Mouse (Mus musculus) limb, embryonic 14.5 days (tissue): ENCODE results near the gene Mrpl23. TPM values are rescaled to one million over a fixed set of nuclear protein-coding genes. Genes with fewer than 3 reads are reported as not detected.
A peak's percentile ranks its signal among the peaks of the same experiment; 100 is the strongest.

Source experiments
- ATAC-seq: fragments of 200-750 bp; cut with Nextera tagmentation; 2 replicates; pipeline ENCODE4 v1.8.0; 2017; ENCODE audit warnings: low read depth, moderate number of reproducible peaks, moderate TSS enrichment; ENCODE audit not compliant: low FRiP score
- DNase-seq: peaks from one replicate; pipeline ENCODE4 v3.0.0-alpha.2; 2015; ENCODE audit warnings: low spot score
- H3K27ac ChIP-seq: fragments of 300-500 bp; sonication (generic); replicated peaks from 2 replicates; pipeline ENCODE4 v1.5.1; 2014; ENCODE audit warnings: low read depth, mild to moderate bottlenecking, low read length, moderate library complexity, mixed read lengths
- H3K27me3 ChIP-seq: fragments of 300-500 bp; sonication (generic); 2 replicates; pipeline ENCODE4 v1.6.1; 2014; ENCODE audit warnings: low read length, mixed read lengths; ENCODE audit not compliant: control insufficient read depth, insufficient read depth
- H3K36me3 ChIP-seq: fragments of 300-500 bp; sonication (generic); 2 replicates; pipeline ENCODE4 v1.6.1; 2014; ENCODE audit warnings: mild to moderate bottlenecking, low read length, moderate library complexity, mixed read lengths; ENCODE audit not compliant: control insufficient read depth, insufficient read depth
- H3K4me1 ChIP-seq: fragments of 300-500 bp; sonication (generic); 2 replicates; pipeline ENCODE4 v1.6.1; 2014; ENCODE audit warnings: antibody characterized with exemption, low read length, mixed read lengths; ENCODE audit not compliant: control insufficient read depth, insufficient read depth
- H3K4me2 ChIP-seq: fragments of 300-500 bp; sonication (generic); replicated peaks from 2 replicates; pipeline ENCODE4 v1.6.1; 2014; ENCODE audit warnings: low read depth, mild to moderate bottlenecking, low read length, moderate library complexity; ENCODE audit not compliant: severe bottlenecking
- H3K4me3 ChIP-seq: fragments of 300-500 bp; sonication (generic); replicated peaks from 2 replicates; pipeline ENCODE4 v1.5.1; 2014; ENCODE audit warnings: low read length
- H3K9ac ChIP-seq: fragments of 300-500 bp; sonication (generic); 2 replicates; pipeline ENCODE4 v1.6.1; 2014; ENCODE audit warnings: mild to moderate bottlenecking, low read depth, low read length, moderate library complexity; ENCODE audit not compliant: severe bottlenecking
- H3K9me3 ChIP-seq: fragments of 300-500 bp; sonication (generic); 2 replicates; pipeline ENCODE4 v1.6.1; 2016; ENCODE audit warnings: low read length; ENCODE audit not compliant: control insufficient read depth
- POLR2A ChIP-seq: fragments of 200-500 bp; IDR thresholded peaks from 2 replicates; pipeline ENCODE4 v1.8.0; 2012; ENCODE audit warnings: inconsistent platforms, mild to moderate bottlenecking, moderate library complexity, borderline replicate concordance; ENCODE audit not compliant: insufficient read depth, insufficient read length; ENCODE audit errors: extremely low read depth
- WGBS: fragments of 180-500 bp; shearing (Covaris S2); extraction: QIAGEN DNeasy Blood & Tissue Kit; methylation state at CpG from one replicate; pipeline ENCODE4 v1.1.7; 2014; 5-methylcytosine and 5-hydroxymethylcytosine counted together
- polyA plus RNA-seq, 2 experiments: library from polyadenylated mRNA; depleted of rRNA in 1 of 2; stranded (reverse) in 1 of 2; unstranded in 1 of 2; fragments of >200 nt; fragmentation: Nextera tagmentation in 1 of 2; extraction: Ambion mirVana in 1 of 2; gene quantifications; 2 replicates each; pipeline versions ENCODE4 v1.2.1 to v1.2.3; 2012 to 2014

Gene Mrpl23
- polyA plus RNA-seq (2012; rRNA removed) (94.6 and 97.2 TPM in 2 replicates), polyA plus RNA-seq (2014; fragmentation: Nextera tagmentation; extraction: Ambion mirVana) (30.0 and 40.8 TPM in 2 replicates)

GRCm38 (mm10) chr7:142532671-142533058, at the start of gene Mrpl23:
Gene Mrpl23, plus strand, starts transcription at chr7:142532686.
- DNase-seq (no peak), ATAC-seq (peak; percentile 48)
- peaks cover 71% of the 10 kb centered on the region for H3K4me1 ChIP-seq
- WGBS = 9% methylated on average over 7 of the region's 17 CpGs
- peak within 1 kb of the TSS; percentile 97 for H3K27ac ChIP-seq
- TF ChIP-seq POLR2A = no peak
- no peaks in the 10 kb centered on the region for H3K27me3 ChIP-seq
- peak within 1 kb of the TSS; percentile 52 for H3K4me3 ChIP-seq
- H3K36me3 ChIP-seq = no peaks in the 10 kb centered on the region
- H3K4me2 ChIP-seq = peak within 1 kb of the TSS; percentile 84
- no peaks in the 10 kb centered on the region for H3K9me3 ChIP-seq
- H3K9ac ChIP-seq = peak within 1 kb of the TSS; percentile 72

DNA sequence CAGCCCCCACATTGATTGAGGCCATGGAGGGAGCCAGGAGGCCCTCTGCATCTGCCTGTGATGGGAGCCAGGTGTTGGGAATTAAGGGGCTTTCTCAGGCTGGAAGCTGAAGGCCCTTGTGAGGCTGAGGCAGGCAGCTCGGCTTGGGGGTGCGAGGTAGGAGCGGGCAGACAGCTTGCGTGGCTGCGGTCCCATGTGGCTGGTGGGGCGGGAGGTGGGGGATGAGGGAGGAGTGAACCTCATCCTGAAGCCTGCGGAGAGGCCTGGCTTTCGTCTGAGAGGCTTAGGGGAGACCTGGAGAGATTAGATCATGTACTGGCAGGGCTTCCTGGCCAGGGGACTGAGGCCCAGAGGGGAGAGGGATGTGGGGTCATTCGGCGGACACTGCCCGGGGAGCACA, 49.4 kb upstream of the Mrpl23 start:
- Histone ChIP-seq H3K4me3 (no peak overlapping the region), H3K9ac (0 out of 2 replicates have a peak overlapping the region, but pooled peaks have one; percentile 18), H3K27ac (peak overlapping the region; percentile 98), H3K4me1 (peaks cover 78% of the 10 kb centered on the region), H3K4me2 (no peak overlapping the region), H3K9me3 (no peaks in the 10 kb centered on the region), H3K36me3 (0 out of 2 replicates have a peak, but pooled peaks cover 5% of the 10 kb centered on the region), H3K27me3 (no peaks in the 10 kb centered on the region)
- TF ChIP-seq POLR2A = no peak
- ATAC-seq (peak; percentile 19), DNase-seq (peak; percentile 83)
- 14% methylated on average over 11 of the region's 11 CpGs for WGBS

- Histone ChIP-seq H3K4me2 (no peak overlapping the region), H3K27ac (peak overlapping the region; percentile 92), H3K4me1 (peaks cover 82% of the 10 kb centered on the region), H3K9me3 (no peaks in the 10 kb centered on the region), H3K27me3 (no peaks in the 10 kb centered on the region), H3K4me3 (no peak overlapping the region), H3K9ac (no peak overlapping the region), H3K36me3 (peaks cover 21% of the 10 kb centered on the region)
- TF ChIP-seq POLR2A = no peak
- no peak for ATAC-seq
- WGBS = 62% methylated on average over 12 of the region's 12 CpGs
- peak; percentile 58 for DNase-seq
These were observed 47.7 kb upstream of the Mrpl23 start for GRCm38 (mm10) chr7:142484780-142485179.

- no peak for TF ChIP-seq POLR2A
- H3K4me1 ChIP-seq = peaks cover 66% of the 10 kb centered on the region
These were observed 45.7 kb upstream of the Mrpl23 start for GRCm38 (mm10) chr7:142486751-142487162.

GRCm38 (mm10) chr7:142487341-142487859, 45.1 kb upstream of the Mrpl23 start:
- Histone ChIP-seq H3K4me2 (no peak overlapping the region; the same call in 1 of the 2 replicates), H3K36me3 (peaks cover 41% of the 10 kb centered on the region), H3K4me1 (peaks cover 60% of the 10 kb centered on the region), H3K27me3 (no peaks in the 10 kb centered on the region), H3K4me3 (no peak overlapping the region), H3K9me3 (no peaks in the 10 kb centered on the region), H3K9ac (0 out of 2 replicates have a peak overlapping the region, but pooled peaks have one; percentile 2), H3K27ac (peak overlapping the region; percentile 92)
- DNase-seq = peak; percentile 92
- no peak for TF ChIP-seq POLR2A
- WGBS = 7% methylated on average over 9 of the region's 9 CpGs
- ATAC-seq = peak; percentile 73

More at GRCm38 (mm10) chr7:142486751-142487162, 45.7 kb upstream of the Mrpl23 start:
- Histone ChIP-seq H3K4me2 (peak overlapping the region; percentile 5; the same call in 1 of the 2 replicates), H3K36me3 (peaks cover 37% of the 10 kb centered on the region), H3K27me3 (no peaks in the 10 kb centered on the region), H3K27ac (peak overlapping the region; percentile 92), H3K9me3 (no peaks in the 10 kb centered on the region), H3K4me3 (no peak overlapping the region), H3K9ac (0 out of 2 replicates have a peak overlapping the region, but pooled peaks have one; percentile 2)
- DNase-seq (peak; percentile 81), ATAC-seq (peak; percentile 51)
- WGBS = 9% methylated on average over 8 of the region's 8 CpGs

DNA sequence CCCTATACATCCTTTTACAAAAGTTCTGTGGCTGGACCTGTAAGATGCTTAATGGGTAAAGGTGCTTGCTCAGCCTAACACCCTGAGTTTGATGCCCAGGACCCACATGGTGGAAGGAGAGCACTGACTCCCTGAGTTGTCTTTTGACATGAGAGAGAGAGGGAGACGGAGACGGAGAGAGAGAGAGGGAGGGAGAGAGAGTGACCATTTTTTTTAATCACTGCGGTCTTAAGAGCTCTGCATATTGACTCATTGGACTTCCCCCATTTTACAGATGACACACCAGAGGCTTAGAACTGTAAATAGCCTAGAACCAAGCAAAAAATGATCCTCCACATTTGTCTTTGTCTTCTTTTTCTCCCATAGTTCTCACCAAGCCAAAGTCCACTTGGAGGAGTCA, 44.4 kb upstream of the Mrpl23 start:
- no peak for ATAC-seq
- no peaks in the 10 kb centered on the region for H3K9me3 ChIP-seq
- no peak for DNase-seq
- no peak overlapping the region for H3K9ac ChIP-seq
- peaks cover 53% of the 10 kb centered on the region for H3K4me1 ChIP-seq
- no peak overlapping the region for H3K4me3 ChIP-seq
- TF ChIP-seq POLR2A = no peak
- H3K4me2 ChIP-seq = no peak overlapping the region
- peaks cover 47% of the 10 kb centered on the region for H3K36me3 ChIP-seq
- WGBS = 63% methylated on average over 3 of the region's 3 CpGs
- no peaks in the 10 kb centered on the region for H3K27me3 ChIP-seq
- H3K27ac ChIP-seq = peak overlapping the region; percentile 92
